Mouse (Mus musculus) lung, postnatal 0 days (tissue): ENCODE data around the gene Map2.

ENCODE experiments used
- CTCF ChIP-seq: IDR thresholded peaks from 2 replicates; pipeline ENCODE4 v1.5.1; 2016; ENCODE audit warnings: antibody characterized with exemption, mild to moderate bottlenecking
- EP300 ChIP-seq: IDR thresholded peaks from 2 replicates; pipeline ENCODE4 v1.6.1; 2016; ENCODE audit warnings: antibody characterized with exemption, mild to moderate bottlenecking, control low read depth

DNA sequence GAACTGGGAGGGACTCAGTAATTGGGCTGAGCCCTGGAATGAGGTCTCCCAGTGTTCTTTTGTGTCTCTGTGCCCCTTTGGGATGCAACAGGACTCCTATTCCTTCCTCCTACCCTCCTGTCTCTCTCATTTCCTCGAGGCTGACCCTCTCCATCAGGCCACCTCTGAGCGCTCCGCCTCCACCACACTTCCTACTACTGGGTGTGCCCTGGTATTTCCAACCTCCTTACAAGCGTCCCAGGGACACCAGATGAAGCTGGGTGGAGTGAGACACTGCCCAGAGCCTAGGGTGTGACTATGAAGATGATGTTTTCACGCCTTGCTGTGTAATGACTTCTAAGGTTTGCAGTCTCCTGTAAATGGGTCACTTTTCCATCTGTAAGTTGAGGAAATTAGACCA is 1.4 kb upstream of the Map2 start:
- TF ChIP-seq CTCF (no peak), EP300 (no peak)
